Mouse (Mus musculus) erythroid progenitor cell, adult 5-6 weeks (primary cell): ENCODE data around the gene Kif12. TPM values are rescaled to one million over a fixed set of nuclear protein-coding genes. Genes with fewer than 3 reads are reported as not detected.

Experiments used
- ATAC-seq: replicated peaks from 2 replicates; pipeline ENCODE4 v1.8.0; 2016; ENCODE audit warnings: moderate number of reproducible peaks, mild to moderate bottlenecking, moderate TSS enrichment, inconsistent platforms; ENCODE audit not compliant: poor library complexity, low FRiP score, severe bottlenecking
- total RNA-seq, 2 experiments: library from RNA; stranded (forward) in 1 of 2; stranded (reverse) in 1 of 2; fragments of 150-400 nt in 1 of 2; fragments of 186-747, 209-891 nt in 1 of 2; gene quantifications; 2 replicates each; pipeline versions ENCODE4 v1.2.3 to v1.2.4; 2015 to 2017; ENCODE audit warnings: low replicate concordance in 2 of 2

Kif12 gene
- total RNA-seq (2015; ENCODE audit: low replicate concordance) (not detected in 2 replicates), total RNA-seq (2017; ENCODE audit: low replicate concordance) (not detected in 2 replicates)

DNA sequence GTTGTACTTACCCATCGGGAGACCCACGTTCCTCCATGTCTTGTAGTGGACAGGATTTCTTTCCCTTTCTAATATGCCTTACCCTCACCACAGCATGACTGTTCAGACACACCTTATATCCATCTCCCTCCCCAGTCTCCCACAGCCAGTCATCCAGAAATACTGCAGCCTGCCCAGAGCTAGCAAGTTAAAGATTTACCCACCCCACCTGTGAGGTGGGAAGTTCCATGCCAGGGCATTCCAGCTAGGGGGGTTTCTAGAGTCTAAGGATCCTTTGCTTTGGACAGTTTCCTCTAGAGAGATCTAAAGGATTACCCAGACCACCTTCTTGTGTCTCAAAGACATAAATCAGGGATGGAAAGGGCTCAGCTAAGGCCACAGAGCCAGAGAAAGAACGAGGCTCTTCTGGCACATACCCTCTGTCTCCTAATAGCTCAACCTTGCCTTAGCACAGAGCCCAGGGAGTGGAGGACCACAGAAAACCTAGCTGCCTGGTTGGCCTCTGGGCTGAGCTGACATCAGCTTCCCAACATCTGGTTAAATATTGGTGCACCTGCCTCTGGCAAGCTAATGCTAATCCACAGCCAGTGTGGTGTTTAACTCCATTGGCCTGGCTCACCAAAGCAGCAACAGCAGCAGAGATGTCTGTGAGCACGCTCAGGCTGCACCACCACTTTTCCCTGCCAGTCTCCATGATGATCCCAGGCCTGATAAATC, at the start of gene Kif12:
TSS of gene Kif12 (minus strand) at position 163 of the 717 bp plus-strand sequence.
- no peak for ATAC-seq

DNA sequence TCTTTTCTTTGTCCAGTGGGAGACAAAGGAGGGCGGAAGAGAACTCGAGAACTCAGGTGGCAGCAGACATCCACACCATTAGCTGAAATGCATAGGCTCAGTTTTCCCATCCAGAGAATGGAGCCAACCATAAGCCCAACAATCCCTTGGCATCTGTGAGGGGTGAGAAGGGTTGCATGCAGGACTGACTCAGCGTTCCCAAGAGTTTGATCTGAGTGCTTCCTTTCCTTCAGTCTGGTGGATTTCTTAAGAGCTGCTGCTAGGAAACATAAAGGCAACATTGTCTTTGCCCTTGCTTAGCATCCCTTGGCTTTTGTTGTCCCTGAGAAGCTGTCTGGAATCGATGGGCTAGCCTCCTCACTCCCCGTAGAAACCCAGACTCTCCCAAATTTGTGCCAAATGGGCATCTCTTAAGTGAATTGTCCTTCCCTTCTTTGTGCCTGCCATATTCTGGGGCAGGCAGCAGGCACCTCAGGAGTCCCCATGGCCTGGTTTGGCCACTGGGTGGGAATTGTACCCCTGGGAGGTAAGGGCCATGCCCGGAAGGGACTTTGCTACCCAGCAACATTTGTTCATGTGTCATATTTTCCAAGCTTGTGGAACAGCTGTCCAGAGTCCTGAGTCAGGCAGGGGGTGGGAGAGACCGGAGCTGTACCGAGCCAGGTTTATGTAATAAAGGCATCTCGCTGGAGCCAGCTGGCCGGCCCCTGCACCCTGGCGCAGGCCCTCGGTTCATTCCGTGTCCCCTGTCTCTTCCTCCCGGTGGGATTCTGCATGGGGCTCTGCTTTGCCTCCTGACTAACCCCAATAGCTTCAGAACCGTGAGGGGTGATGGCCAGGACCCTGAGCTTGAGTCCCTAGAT, 49.4 kb upstream of the Kif12 start:
- ATAC-seq, result no peak

GRCm38 (mm10) chr4:63219635-63220034, 47.7 kb upstream of the Kif12 start:
- ATAC-seq, result no peak

DNA sequence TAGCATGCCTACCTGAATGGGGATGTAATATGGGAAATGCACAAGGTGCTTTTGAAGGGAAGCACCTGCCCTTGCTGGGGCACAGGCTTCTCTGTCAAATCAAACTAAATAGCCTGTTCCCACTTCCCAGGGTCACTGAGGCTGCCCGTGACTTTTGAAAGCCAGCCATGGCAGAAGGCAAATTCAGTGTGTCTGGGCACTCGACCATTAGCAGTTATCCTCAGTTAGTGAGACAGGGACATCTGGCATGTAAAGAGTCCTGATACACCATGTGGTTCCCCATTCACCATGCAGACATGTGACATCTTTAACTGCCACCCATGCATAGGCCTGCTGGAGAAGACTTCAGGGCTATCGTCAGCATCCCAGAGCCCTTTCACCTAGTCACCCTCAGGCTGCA, 47.1 kb upstream of the Kif12 start:
- ATAC-seq, result no peak

GRCm38 (mm10) chr4:63217513-63217912, 45.6 kb upstream of the Kif12 start:
- no peak for ATAC-seq

DNA sequence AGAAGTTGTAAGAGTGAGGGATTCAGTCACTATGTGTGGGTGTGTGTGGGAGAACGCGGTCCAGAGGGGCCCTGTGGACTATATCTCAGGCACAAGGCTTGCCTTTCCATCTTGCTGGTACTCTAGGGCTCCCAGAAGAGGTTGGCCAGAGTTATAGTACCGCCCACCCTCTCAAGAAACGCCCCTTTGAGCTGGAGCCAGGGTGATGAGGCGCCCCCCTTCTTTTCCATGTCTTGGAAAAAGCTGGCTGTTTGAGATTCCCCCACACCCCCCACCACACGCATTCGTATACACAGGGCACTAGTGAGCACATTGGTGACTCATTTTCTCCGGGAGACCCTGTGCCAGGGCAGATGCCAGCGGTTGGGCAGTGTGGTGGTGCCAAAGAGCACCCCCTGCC, 44.6 kb upstream of the Kif12 start:
- ATAC-seq, result no peak

DNA sequence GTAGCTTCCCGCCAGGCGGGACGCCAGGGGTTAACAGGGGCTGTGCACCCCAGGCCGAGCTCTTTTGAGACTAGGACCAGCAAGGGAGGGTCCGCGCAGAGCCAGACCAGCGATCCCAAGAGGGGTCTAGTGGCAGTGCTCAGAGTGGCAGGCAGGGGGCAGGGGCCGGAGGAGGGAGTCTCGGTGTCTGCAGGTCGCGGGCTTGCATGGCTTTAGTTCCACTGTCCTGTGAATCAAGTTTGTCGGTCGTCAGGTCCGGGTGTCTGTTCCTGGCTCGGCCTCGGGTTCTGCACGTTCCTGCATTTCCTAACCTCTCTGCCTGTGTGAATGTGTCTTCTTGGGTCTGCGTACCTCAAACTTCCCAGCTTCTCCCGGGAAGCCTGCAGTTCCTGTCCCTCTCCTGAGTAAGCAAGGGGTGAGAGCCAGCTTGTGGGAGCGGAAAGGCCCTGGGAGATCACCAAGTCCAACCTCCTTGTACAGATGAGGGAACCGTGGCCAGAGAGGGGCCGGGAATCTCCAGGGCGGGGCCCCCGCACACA, 44.1 kb upstream of the Kif12 start:
- ATAC-seq, result no peak

GRCm38 (mm10) chr4:63215185-63215992, 43.5 kb upstream of the Kif12 start:
- 0 out of 2 replicates have a peak, but pooled peaks have one; percentile 47 for ATAC-seq

- no peak for ATAC-seq
These were observed 42.1 kb upstream of the Kif12 start, which contains the start of gene Col27a1 for GRCm38 (mm10) chr4:63213907-63214621. Col27a1 (plus strand) TSS chr4:63214004.

- ATAC-seq, result no peak
These were observed 33.7 kb upstream of the Kif12 start for GRCm38 (mm10) chr4:63205583-63205982.

- no peak for ATAC-seq
These were observed 31.9 kb upstream of the Kif12 start for GRCm38 (mm10) chr4:63203874-63204273.

DNA sequence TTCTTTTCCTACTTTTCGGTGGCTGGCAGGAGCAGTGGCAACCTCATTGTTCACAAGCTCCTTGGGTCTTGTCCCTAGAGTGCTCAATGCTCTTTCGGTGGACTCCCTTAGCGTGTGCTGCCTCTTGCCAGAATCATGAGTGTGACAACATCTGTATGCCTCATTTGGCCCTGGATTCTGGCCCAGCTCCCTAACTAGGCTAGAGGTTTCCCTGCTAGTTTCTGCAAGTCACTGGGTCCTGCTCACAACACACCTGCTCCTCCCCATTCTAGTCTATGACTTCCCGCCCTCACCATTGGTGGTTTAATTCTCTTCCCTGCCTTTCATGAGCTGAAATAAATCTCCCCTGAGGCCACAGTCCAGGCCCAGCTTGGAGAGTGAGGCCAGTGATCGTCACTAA, 27.4 kb upstream of the Kif12 start:
- no peak for ATAC-seq

DNA sequence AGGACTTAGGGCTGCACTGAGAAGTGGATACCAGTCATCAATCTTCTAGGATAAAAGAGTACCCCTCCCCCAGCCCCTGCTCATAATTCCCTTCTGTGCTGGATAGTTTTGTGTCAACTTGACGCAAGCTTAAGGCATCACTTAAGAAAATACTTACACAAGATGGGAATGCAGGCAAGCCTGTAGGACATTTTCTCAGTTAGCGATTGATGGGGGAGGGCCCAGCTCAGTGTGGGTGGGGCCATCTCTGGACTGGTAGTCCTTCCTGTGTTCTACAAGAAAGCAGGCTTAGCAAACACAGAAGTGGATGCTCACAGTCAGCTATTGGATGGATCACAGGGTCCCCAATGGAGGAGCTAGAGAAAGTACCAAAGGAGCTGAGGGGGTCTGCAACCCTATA, 22.4 kb upstream of the Kif12 start:
- ATAC-seq, result no peak

GRCm38 (mm10) chr4:63191641-63192040, 19.7 kb upstream of the Kif12 start:
- ATAC-seq, result no peak

DNA sequence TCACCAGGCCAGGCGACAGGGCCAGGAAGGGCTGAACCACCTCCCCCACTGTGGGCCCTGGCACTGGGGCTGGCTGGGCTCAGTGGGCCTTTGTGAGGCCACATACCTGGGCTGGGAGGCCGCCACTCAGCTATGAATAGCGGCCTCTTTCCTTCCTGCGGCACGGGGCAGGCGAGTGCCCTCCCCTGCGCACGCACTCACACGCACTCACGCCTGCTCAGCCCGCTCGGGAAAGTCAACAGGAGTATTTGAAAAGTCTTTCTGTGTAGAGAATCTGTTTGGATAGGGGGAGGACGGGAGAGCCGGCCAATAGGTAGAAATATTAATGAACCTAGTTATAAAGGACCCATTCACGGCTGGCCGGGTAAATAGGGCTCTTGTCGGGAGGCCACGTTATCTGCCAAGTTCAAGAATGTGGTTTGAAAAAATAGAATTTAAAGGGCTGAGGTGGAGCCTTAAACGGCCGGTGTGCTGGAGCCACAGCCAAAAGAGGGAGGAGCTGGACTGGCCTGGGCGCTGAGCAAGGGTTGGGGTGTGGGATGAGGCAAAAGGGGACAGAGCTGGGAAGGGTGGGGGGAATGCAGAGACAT, 14.4 kb upstream of the Kif12 start:
- no peak for ATAC-seq

- ATAC-seq, result no peak
These were observed 9.6 kb upstream of the Kif12 start for GRCm38 (mm10) chr4:63181556-63181955.

- no peak for ATAC-seq
These were observed 809 bp downstream of the Kif12 start for GRCm38 (mm10) chr4:63171122-63171521.

DNA sequence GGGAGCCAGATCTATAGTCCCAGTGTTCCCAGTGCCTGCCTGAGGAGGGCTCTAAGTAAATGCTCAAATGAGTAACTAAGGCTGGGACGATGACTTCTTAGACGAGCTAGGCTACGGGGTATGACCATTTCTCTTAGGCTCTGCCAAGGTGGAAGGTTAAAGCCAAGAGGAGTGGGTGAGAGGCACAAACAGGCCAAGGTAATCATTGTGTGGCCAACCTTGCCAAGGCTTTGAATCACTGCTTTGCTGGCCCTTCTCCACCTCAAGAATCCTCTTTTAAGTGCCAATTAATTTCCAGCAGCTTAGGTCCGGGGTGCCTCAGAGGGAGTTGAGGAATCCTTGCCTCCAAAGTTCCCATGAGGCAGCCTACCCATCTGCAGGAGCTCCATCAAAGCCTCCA, 1.9 kb downstream of the Kif12 start:
- no peak for ATAC-seq

DNA sequence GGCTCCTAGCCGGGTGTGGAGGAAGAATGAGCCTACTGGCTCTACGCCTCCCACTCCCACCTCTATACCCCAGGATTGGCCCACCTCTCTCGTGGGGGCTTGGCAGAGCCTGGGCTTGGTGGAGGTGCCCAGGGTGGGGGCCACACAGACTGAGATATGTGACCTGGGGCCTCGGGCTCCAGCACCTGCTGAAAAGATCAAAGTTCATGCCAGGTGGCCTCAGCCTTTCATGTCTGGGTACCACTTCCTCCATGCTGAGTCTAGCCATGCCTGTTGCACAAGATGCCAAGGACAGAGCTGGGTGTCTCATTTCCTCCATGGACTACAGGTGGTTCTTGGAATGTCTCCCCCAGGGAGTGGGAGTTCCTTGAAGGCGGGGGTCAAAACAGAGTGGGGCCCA, 5.6 kb downstream of the Kif12 start:
- no peak for ATAC-seq
